Mouse (Mus musculus): Measurements from ENCODE around the gene Best2.
A peak's percentile ranks its signal among the peaks of the same experiment; 100 is the strongest.

Best2 gene

GRCm38 (mm10) chr8:84966603-84967002, 47.7 kb downstream of the Best2 start:
- DNase-seq (ENCODE audit: low read depth) = no peak

GRCm38 (mm10) chr8:84965731-84966291, 48.5 kb downstream of the Best2 start:
- peak; percentile 96 for DNase-seq (ENCODE audit: low read depth)

DNA sequence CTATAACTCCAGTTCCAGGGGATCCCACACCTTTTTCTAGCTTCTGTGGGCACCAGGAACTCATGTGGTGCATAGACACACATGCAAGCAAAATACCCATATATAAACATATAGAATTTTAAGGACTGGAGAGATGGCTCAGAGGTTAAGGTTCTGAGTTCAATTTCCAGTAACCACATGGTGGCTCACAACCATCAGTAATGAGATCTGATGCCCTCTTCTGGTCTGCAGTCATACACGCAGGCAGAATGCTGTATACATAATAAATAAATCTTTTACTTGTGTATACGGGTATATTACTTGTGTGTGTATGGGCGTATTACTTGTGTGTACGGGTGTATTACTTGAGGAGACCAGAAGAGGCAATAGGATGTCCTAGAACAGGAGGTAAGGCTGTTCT, 50.4 kb downstream of the Best2 start:
- no peak for DNase-seq (ENCODE audit: low read depth)

DNA sequence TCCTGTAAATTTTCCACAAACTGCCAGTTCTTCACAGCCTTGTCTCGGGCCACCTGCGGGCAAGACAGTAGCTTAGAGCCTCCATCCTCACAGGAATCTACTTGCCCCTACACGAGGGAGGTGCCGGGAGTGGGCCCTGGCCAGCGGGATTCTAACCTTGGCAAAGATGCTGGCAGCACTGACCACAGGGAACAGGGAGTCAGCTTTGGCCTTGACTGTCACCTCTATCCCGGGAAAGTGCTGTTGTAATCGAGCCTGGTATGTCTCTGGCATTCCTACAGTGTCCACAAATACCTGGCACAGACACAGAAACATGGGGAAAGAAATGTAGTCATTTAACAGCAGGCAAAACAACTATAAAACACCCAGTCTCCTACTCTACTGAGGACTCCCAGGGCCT, 54.5 kb downstream of the Best2 start:
- DNase-seq (ENCODE audit: low read depth) = peak; percentile 86
